In genomic region chr9:42544521-42544920, GRCm38 (mm10) we compare ENCODE assay signal across 23 mouse cellular contexts. TPM values are rescaled to one million over a fixed set of nuclear protein-coding genes. Genes with fewer than 3 reads are reported as not detected.
A peak's percentile ranks its signal among the peaks of the same experiment; 100 is the strongest.
DNase-seq lines count a peak whose midpoint lies in the region; ATAC-seq and TF ChIP-seq lines count a peak whose summit lies in the region.
"Had no signal": no experiment of that assay in that cellular context is flagged by ENCODE, and none has a peak within 500 bp of the region (broad histone marks: within the 10 kb centered on the region; RNA-seq: fewer than 3 reads in every experiment).

No protein-coding gene starts in this region.

- 0 out of 2 replicates have a peak, but pooled peaks cover 4% of the 10 kb centered on the region for H3K27me3 ChIP-seq in hindbrain, embryonic 13.5 days
- no peaks in the 10 kb centered on the region for H3K27me3 ChIP-seq in hindbrain, embryonic 11.5 days (ENCODE audit: control insufficient read depth, insufficient read depth, low read length)
- H3K27me3 ChIP-seq in midbrain, embryonic 14.5 days (ENCODE audit: control insufficient read depth, insufficient read depth, low read length): no peaks in the 10 kb centered on the region
- no peaks in the 10 kb centered on the region for H3K27me3 ChIP-seq in midbrain, postnatal 0 days (ENCODE audit: insufficient read depth, low read length)
- no peaks in the 10 kb centered on the region for H3K27me3 ChIP-seq in hindbrain, postnatal 0 days (ENCODE audit: insufficient read depth, low read length)
- H3K27me3 ChIP-seq: liver, embryonic 12.5 days had no signal

- no peak overlapping the region for H3K9ac ChIP-seq in hindbrain, embryonic 13.5 days
- H3K9ac ChIP-seq in hindbrain, embryonic 11.5 days (ENCODE audit: low read depth, low read length): no peak overlapping the region
- no peak overlapping the region for H3K9ac ChIP-seq in midbrain, embryonic 14.5 days (replicated peaks; ENCODE audit: low read length)
- no peak overlapping the region for H3K9ac ChIP-seq in midbrain, postnatal 0 days (replicated peaks; ENCODE audit: low read length, poor library complexity, severe bottlenecking)
- no peak overlapping the region for H3K9ac ChIP-seq in hindbrain, postnatal 0 days (replicated peaks; ENCODE audit: low read length)
- H3K9ac ChIP-seq: heart, embryonic 12.5 days; limb, embryonic 12.5 days; liver, embryonic 12.5 days; lung, embryonic 14.5 days; midbrain, embryonic 12.5 days had no signal

- no peak for TF ChIP-seq CTCF in midbrain, postnatal 0 days (IDR thresholded peaks at IDR 0.05)
- no peak for TF ChIP-seq CTCF in hindbrain, postnatal 0 days (IDR thresholded peaks at IDR 0.05; ENCODE audit: low read depth)

- no peak for DNase-seq in hindbrain, embryonic 11.5 days (ENCODE audit: low spot score)
- DNase-seq in midbrain, embryonic 14.5 days: peak; percentile 40
- DNase-seq in midbrain, postnatal 0 days (ENCODE audit: low spot score): no peak
- DNase-seq in ZHBTc4 (ENCODE audit: low read depth, low spot score): peak; percentile 77
- peak; percentile 25 for DNase-seq in hindbrain, postnatal 0 days (ENCODE audit: low spot score)
- DNase-seq in embryo, embryonic 10.5 days (ENCODE audit: low spot score): no peak
- DNase-seq: adrenal gland, postnatal 14 days; cerebellum, adult 2 months; cerebellum, postnatal 36 days; gastrocnemius, postnatal 10 days; heart, adult 11 months; heart, postnatal 14 days; kidney, adult 8-10 months; kidney, postnatal 14 days; lung, embryonic 14.5 days; lung, postnatal 4 days had no signal

- WGBS in hindbrain, embryonic 13.5 days: 42% methylated on average over 10 of the region's 10 CpGs
- 69% methylated on average over 10 of the region's 10 CpGs for WGBS in hindbrain, embryonic 11.5 days
- WGBS in midbrain, embryonic 14.5 days: 33% methylated on average over 10 of the region's 10 CpGs
- WGBS in midbrain, postnatal 0 days: 37% methylated on average over 10 of the region's 10 CpGs
- 51% methylated on average over 10 of the region's 10 CpGs for WGBS in hindbrain, postnatal 0 days

- H3K27ac ChIP-seq in hindbrain, embryonic 13.5 days: peak overlapping the region; percentile 9; the same call in 1 of the 2 replicates
- no peak overlapping the region for H3K27ac ChIP-seq in hindbrain, embryonic 11.5 days (ENCODE audit: low read depth, low read length)
- H3K27ac ChIP-seq in midbrain, embryonic 14.5 days (replicated peaks; ENCODE audit: low read depth, low read length): no peak overlapping the region
- no peak overlapping the region for H3K27ac ChIP-seq in midbrain, postnatal 0 days (ENCODE audit: low read depth, low read length)
- no peak overlapping the region for H3K27ac ChIP-seq in hindbrain, postnatal 0 days
- H3K27ac ChIP-seq: embryonic facial prominence, embryonic 10.5 days; limb, embryonic 12.5 days; liver, embryonic 12.5 days; midbrain, embryonic 12.5 days had no signal

- ATAC-seq in hindbrain, embryonic 13.5 days (ENCODE audit: low FRiP score): no peak
- ATAC-seq in hindbrain, embryonic 11.5 days (ENCODE audit: low FRiP score): no peak
- no peak for ATAC-seq in midbrain, embryonic 14.5 days (ENCODE audit: low FRiP score, low TSS enrichment)
- ATAC-seq in midbrain, postnatal 0 days (ENCODE audit: low FRiP score): no peak
- ATAC-seq in hindbrain, postnatal 0 days: no peak; the same call in 1 of the 2 replicates
- ATAC-seq: inflammation-experienced regulatory T-cells, adult 6 months; liver, embryonic 12.5 days had no signal

- no peaks in the 10 kb centered on the region for H3K36me3 ChIP-seq in hindbrain, embryonic 13.5 days
- no peaks in the 10 kb centered on the region for H3K36me3 ChIP-seq in hindbrain, embryonic 11.5 days (ENCODE audit: control insufficient read depth, insufficient read depth, low read length)
- H3K36me3 ChIP-seq in midbrain, embryonic 14.5 days (ENCODE audit: control insufficient read depth, insufficient read depth, low read length): no peaks in the 10 kb centered on the region
- H3K36me3 ChIP-seq in midbrain, postnatal 0 days (ENCODE audit: insufficient read depth, low read length): no peaks in the 10 kb centered on the region
- peaks cover 5% of the 10 kb centered on the region; the same call in 1 of the 2 replicates for H3K36me3 ChIP-seq in hindbrain, postnatal 0 days (ENCODE audit: insufficient read depth, low read length)
- H3K36me3 ChIP-seq: embryonic facial prominence, embryonic 10.5 days; heart, embryonic 12.5 days; limb, embryonic 12.5 days; liver, embryonic 12.5 days; midbrain, embryonic 12.5 days had no signal

- H3K4me1 ChIP-seq in hindbrain, embryonic 13.5 days (replicated peaks): peaks cover 4% of the 10 kb centered on the region
- H3K4me1 ChIP-seq in hindbrain, embryonic 11.5 days (replicated peaks; ENCODE audit: control insufficient read depth, insufficient read depth, low read length): no peaks in the 10 kb centered on the region
- H3K4me1 ChIP-seq in midbrain, embryonic 14.5 days (ENCODE audit: control insufficient read depth, insufficient read depth, low read length): 0 out of 2 replicates have a peak, but pooled peaks cover 6% of the 10 kb centered on the region
- H3K4me1 ChIP-seq in midbrain, postnatal 0 days (ENCODE audit: insufficient read depth, low read length): no peaks in the 10 kb centered on the region
- no peaks in the 10 kb centered on the region for H3K4me1 ChIP-seq in hindbrain, postnatal 0 days (ENCODE audit: insufficient read depth, low read length)
- H3K4me1 ChIP-seq: embryonic facial prominence, embryonic 10.5 days; heart, embryonic 12.5 days; limb, embryonic 12.5 days; liver, embryonic 12.5 days had no signal

- no peak overlapping the region for H3K4me3 ChIP-seq in hindbrain, embryonic 13.5 days
- H3K4me3 ChIP-seq in hindbrain, embryonic 11.5 days (ENCODE audit: low read depth, low read length): no peak overlapping the region
- no peak overlapping the region for H3K4me3 ChIP-seq in midbrain, embryonic 14.5 days (replicated peaks; ENCODE audit: low read depth, low read length)
- H3K4me3 ChIP-seq in midbrain, postnatal 0 days (ENCODE audit: low read depth, low read length): no peak overlapping the region
- H3K4me3 ChIP-seq in hindbrain, postnatal 0 days (ENCODE audit: low read length): no peak overlapping the region
- H3K4me3 ChIP-seq: embryonic facial prominence, embryonic 10.5 days; heart, embryonic 12.5 days; limb, embryonic 12.5 days; liver, embryonic 12.5 days; midbrain, embryonic 12.5 days had no signal

- H3K4me2 ChIP-seq in hindbrain, embryonic 13.5 days: no peak overlapping the region
- no peak overlapping the region for H3K4me2 ChIP-seq in hindbrain, embryonic 11.5 days (replicated peaks; ENCODE audit: low read depth, low read length)
- H3K4me2 ChIP-seq in midbrain, embryonic 14.5 days (ENCODE audit: low read length): no peak overlapping the region
- H3K4me2 ChIP-seq in midbrain, postnatal 0 days (ENCODE audit: low read depth, low read length, poor library complexity, severe bottlenecking): no peak overlapping the region
- H3K4me2 ChIP-seq in hindbrain, postnatal 0 days (ENCODE audit: low read depth, low read length): no peak overlapping the region
- H3K4me2 ChIP-seq: heart, embryonic 12.5 days; limb, embryonic 12.5 days; liver, embryonic 12.5 days; lung, embryonic 14.5 days; midbrain, embryonic 12.5 days had no signal

- H3K9me3 ChIP-seq in hindbrain, embryonic 13.5 days: no peaks in the 10 kb centered on the region; the same call in 1 of the 2 replicates
- H3K9me3 ChIP-seq in hindbrain, embryonic 11.5 days (ENCODE audit: control insufficient read depth, low read length): no peaks in the 10 kb centered on the region
- no peaks in the 10 kb centered on the region for H3K9me3 ChIP-seq in midbrain, embryonic 14.5 days (ENCODE audit: control insufficient read depth, low read length)
- H3K9me3 ChIP-seq in midbrain, postnatal 0 days (ENCODE audit: low read length): no peaks in the 10 kb centered on the region
- no peaks in the 10 kb centered on the region for H3K9me3 ChIP-seq in hindbrain, postnatal 0 days (ENCODE audit: low read length)
- H3K9me3 ChIP-seq: embryonic facial prominence, embryonic 10.5 days; heart, embryonic 12.5 days; limb, embryonic 12.5 days; liver, embryonic 12.5 days; midbrain, embryonic 12.5 days had no signal

RNA-seq across cellular contexts. Expression of gene Tbcel, which starts 36.9 kb away (rescaled TPM):
- 5.2 and 5.6 TPM in 2 replicates for polyA plus RNA-seq in hindbrain, embryonic 13.5 days (2015; fragmentation: Nextera tagmentation; extraction: Ambion mirVana)
- polyA plus RNA-seq in hindbrain, embryonic 11.5 days (2014; fragmentation: Nextera tagmentation; extraction: Ambion mirVana): 4.7 and 6.6 TPM in 2 replicates
- 6.6 and 7.2 TPM in 2 replicates for polyA plus RNA-seq in midbrain, embryonic 14.5 days (2014; fragmentation: Nextera tagmentation; extraction: Ambion mirVana)
- 17.2 and 19.4 TPM in 2 replicates for total RNA-seq in midbrain, postnatal 0 days (2014; rRNA removed)
- polyA plus RNA-seq in midbrain, postnatal 0 days (2015; fragmentation: Nextera tagmentation; extraction: Ambion mirVana): 2.8 and 3.0 TPM in 2 replicates
- 19.7 and 22.6 TPM in 2 replicates for total RNA-seq in hindbrain, postnatal 0 days (2014; rRNA removed)
- polyA plus RNA-seq in hindbrain, postnatal 0 days (2015; fragmentation: Nextera tagmentation; extraction: Ambion mirVana): 3.8 and 4.1 TPM in 2 replicates

Comparison
In these comparisons a context has a peak if more than half of its experiments do, and no peak if none do; other contexts are left out.
1. DNase-seq: peak in midbrain, embryonic 14.5 days (single experiment), ZHBTc4 (single experiment) and hindbrain, postnatal 0 days (single experiment); none in hindbrain, embryonic 11.5 days (single experiment), midbrain, postnatal 0 days (single experiment) and embryo, embryonic 10.5 days (single experiment).